Mouse (Mus musculus): ENCODE measurements at regions not wholly inside any gene's neighbourhood (a gene's known extent, or its start where the extent isn't known, plus 50 kb on each side); places are given as distances from the start of the nearest gene placed in this dataset.

- DNase-seq (ENCODE audit: low spot score in 2 of 2): no peak
Observed at GRCm38 (mm10) chr4:33552856-33553255, 242.7 kb downstream of the Rngtt start.

GRCm38 (mm10) chr4:33554606-33555005 lies 244.5 kb downstream of the Rngtt start:
- no peak for DNase-seq (ENCODE audit: low spot score in 2 of 2)

GRCm38 (mm10) chr4:33555231-33555933 lies 245.3 kb downstream of the Rngtt start:
- no peak for DNase-seq (ENCODE audit: low spot score in 2 of 2)

- no peak for DNase-seq (ENCODE audit: low spot score in 2 of 2)
Observed at GRCm38 (mm10) chr4:33555966-33556365, 245.9 kb downstream of the Rngtt start.

- DNase-seq (ENCODE audit: low spot score in 2 of 2): no peak
Observed at GRCm38 (mm10) chr4:33556661-33557540, 246.8 kb downstream of the Rngtt start.

- DNase-seq (ENCODE audit: low spot score in 2 of 2): no peak
Observed at GRCm38 (mm10) chr4:33570274-33570673, 260.2 kb downstream of the Rngtt start.

- no peak for DNase-seq (ENCODE audit: low spot score in 2 of 2)
Observed at GRCm38 (mm10) chr4:33571351-33571750, 261.2 kb downstream of the Rngtt start.

- DNase-seq (ENCODE audit: low spot score in 2 of 2): no peak
Observed at GRCm38 (mm10) chr4:33577631-33578030, 267.5 kb downstream of the Rngtt start.

- no peak for DNase-seq (ENCODE audit: low spot score in 2 of 2)
Observed at GRCm38 (mm10) chr4:33580491-33580890, 270.4 kb downstream of the Rngtt start.

GRCm38 (mm10) chr4:33581180-33581591 lies 271.1 kb downstream of the Rngtt start:
- DNase-seq (ENCODE audit: low spot score in 2 of 2): no peak

- DNase-seq (ENCODE audit: low spot score in 2 of 2): no peak
Observed at GRCm38 (mm10) chr4:33581766-33582525, 271.8 kb downstream of the Rngtt start.

- DNase-seq (ENCODE audit: low spot score in 2 of 2): no peak
Observed at GRCm38 (mm10) chr4:33582986-33583720, 273.0 kb downstream of the Rngtt start.

GRCm38 (mm10) chr4:33583979-33584907 lies 274.1 kb downstream of the Rngtt start:
- peak in 1 of 2 experiments; percentile 2 for DNase-seq (ENCODE audit: low spot score in 2 of 2)

GRCm38 (mm10) chr4:33585821-33586220 lies 275.7 kb downstream of the Rngtt start:
- no peak for DNase-seq (ENCODE audit: low spot score in 2 of 2)

- DNase-seq (ENCODE audit: low spot score in 2 of 2): no peak
Observed at GRCm38 (mm10) chr4:33586290-33586614, 276.1 kb downstream of the Rngtt start.

GRCm38 (mm10) chr4:33586615-33587451 lies 276.7 kb downstream of the Rngtt start:
- DNase-seq (ENCODE audit: low spot score in 2 of 2): peak in 1 of 2 experiments; percentile 22

GRCm38 (mm10) chr4:33587666-33588065 lies 277.6 kb downstream of the Rngtt start:
- DNase-seq (ENCODE audit: low spot score in 2 of 2): no peak

- DNase-seq (ENCODE audit: low spot score in 2 of 2): no peak
Observed at GRCm38 (mm10) chr4:33588127-33588526, 278.0 kb downstream of the Rngtt start.

- DNase-seq (ENCODE audit: low spot score in 2 of 2): no peak
Observed at GRCm38 (mm10) chr4:33589207-33589606, 279.1 kb downstream of the Rngtt start.

All from urinary bladder, postnatal 36 days (tissue).